Mouse (Mus musculus) limb, embryonic 11.5 days (tissue): ENCODE measurements at regions not wholly inside any gene's neighbourhood (a gene's known extent, or its start where the extent isn't known, plus 50 kb on each side); places are given as distances from the start of the nearest gene placed in this dataset.

ENCODE experiments used
- ATAC-seq: fragments of 200-750 bp; cut with Nextera tagmentation; 2 replicates; pipeline ENCODE4 v1.8.0; 2017; ENCODE audit warnings: low read depth; ENCODE audit not compliant: insufficient number of reproducible peaks, low FRiP score, low TSS enrichment
- DNase-seq: peaks from one replicate; pipeline ENCODE4 v3.0.0-alpha.2; 2015; ENCODE audit warnings: low spot score
- H3K27ac ChIP-seq: fragments of 300-500 bp; sonication (generic); replicated peaks from 2 replicates; pipeline ENCODE4 v1.5.1; 2014; ENCODE audit warnings: low read depth, mild to moderate bottlenecking, low read length
- H3K27me3 ChIP-seq: fragments of 300-500 bp; sonication (generic); 2 replicates; pipeline ENCODE4 v1.6.1; 2014; ENCODE audit warnings: mild to moderate bottlenecking, low read length, mixed read lengths; ENCODE audit not compliant: control insufficient read depth, insufficient read depth
- H3K36me3 ChIP-seq: fragments of 300-500 bp; sonication (generic); 2 replicates; pipeline ENCODE4 v1.6.1; 2014; ENCODE audit warnings: mild to moderate bottlenecking, low read length, moderate library complexity, mixed read lengths; ENCODE audit not compliant: control insufficient read depth, insufficient read depth
- H3K4me1 ChIP-seq: fragments of 300-500 bp; sonication (generic); 2 replicates; pipeline ENCODE4 v1.6.1; 2014; ENCODE audit warnings: low read length, mixed read lengths; ENCODE audit not compliant: control insufficient read depth, insufficient read depth
- H3K4me2 ChIP-seq: fragments of 300-500 bp; sonication (generic); 2 replicates; pipeline ENCODE4 v1.6.1; 2014; ENCODE audit warnings: low read depth, mild to moderate bottlenecking, moderate library complexity; ENCODE audit not compliant: severe bottlenecking
- H3K4me3 ChIP-seq: fragments of 300-500 bp; sonication (generic); 2 replicates; pipeline ENCODE4 v1.5.1; 2014; ENCODE audit warnings: low read depth, low read length
- H3K9ac ChIP-seq: fragments of 300-500 bp; sonication (generic); 2 replicates; pipeline ENCODE4 v1.6.1; 2014; ENCODE audit warnings: mild to moderate bottlenecking, low read length
- H3K9me3 ChIP-seq: fragments of 300-500 bp; sonication (generic); 2 replicates; pipeline ENCODE4 v1.6.1; 2016; ENCODE audit warnings: low read length; ENCODE audit not compliant: control insufficient read depth
- WGBS: fragments of 180-500 bp; shearing (Covaris S2); extraction: QIAGEN DNeasy Blood & Tissue Kit; methylation state at CpG from one replicate; pipeline ENCODE4 v1.1.7; 2014; 5-methylcytosine and 5-hydroxymethylcytosine counted together

- H3K9me3 ChIP-seq = no peaks in the 10 kb centered on the region
- no peak for ATAC-seq
- no peaks in the 10 kb centered on the region for H3K36me3 ChIP-seq
- no peak overlapping the region for H3K4me2 ChIP-seq
- H3K9ac ChIP-seq = no peak overlapping the region
- no peak overlapping the region for H3K27ac ChIP-seq
- H3K4me1 ChIP-seq = no peaks in the 10 kb centered on the region
- H3K27me3 ChIP-seq = no peaks in the 10 kb centered on the region
- no peak overlapping the region for H3K4me3 ChIP-seq
- DNase-seq = no peak
These were observed 52.4 kb upstream of the Mfge8 start for GRCm38 (mm10) chr7:79201246-79201645.

- no peak overlapping the region for H3K9ac ChIP-seq
- H3K4me3 ChIP-seq = no peak overlapping the region
- ATAC-seq (no peak), DNase-seq (peak; percentile 19)
- H3K4me2 ChIP-seq = no peak overlapping the region
- no peaks in the 10 kb centered on the region for H3K27me3 ChIP-seq
- H3K27ac ChIP-seq = no peak overlapping the region
- WGBS = 69% methylated on average over 7 of the region's 7 CpGs
- H3K9me3 ChIP-seq = no peaks in the 10 kb centered on the region
- H3K36me3 ChIP-seq = no peaks in the 10 kb centered on the region
- H3K4me1 ChIP-seq = no peaks in the 10 kb centered on the region
These were observed 53.5 kb upstream of the Mfge8 start for GRCm38 (mm10) chr7:79202336-79202735.

GRCm38 (mm10) chr7:79203481-79203880 is 54.6 kb upstream of the Mfge8 start:
- WGBS = 82% methylated on average over 5 of the region's 5 CpGs
- ATAC-seq = no peak

DNA sequence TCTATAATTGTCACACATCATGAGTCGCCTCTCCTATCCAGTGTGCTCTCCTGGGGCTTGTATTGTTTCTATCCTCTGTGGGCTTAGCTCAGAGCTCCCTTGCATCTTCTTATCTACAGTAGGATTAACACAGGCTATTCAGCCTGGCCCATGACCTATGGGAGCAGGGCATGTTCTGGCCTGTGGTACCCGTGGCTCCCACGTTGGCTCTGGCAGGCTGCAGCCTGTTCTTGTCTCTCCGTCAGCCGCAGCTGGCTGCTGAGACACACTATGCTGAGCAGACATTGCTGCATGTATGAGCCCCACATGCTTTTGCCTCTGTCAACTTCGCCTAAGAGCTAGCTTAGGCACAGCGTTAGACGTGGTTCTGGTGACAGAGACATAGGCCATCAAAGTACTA is 58.3 kb upstream of the Mfge8 start:
- ATAC-seq (no peak), DNase-seq (peak; percentile 23)
- Histone ChIP-seq H3K4me1 (0 out of 2 replicates have a peak, but pooled peaks cover 5% of the 10 kb centered on the region), H3K36me3 (no peaks in the 10 kb centered on the region), H3K4me3 (no peak overlapping the region), H3K9ac (no peak overlapping the region), H3K27me3 (no peaks in the 10 kb centered on the region), H3K4me2 (no peak overlapping the region), H3K27ac (no peak overlapping the region), H3K9me3 (no peaks in the 10 kb centered on the region)
- 58% methylated on average over 8 of the region's 8 CpGs for WGBS

More at GRCm38 (mm10) chr7:79203481-79203880, 54.6 kb upstream of the Mfge8 start:
- no peak for DNase-seq
- Histone ChIP-seq H3K4me3 (no peak overlapping the region), H3K27ac (no peak overlapping the region), H3K9ac (no peak overlapping the region), H3K27me3 (no peaks in the 10 kb centered on the region), H3K36me3 (no peaks in the 10 kb centered on the region), H3K4me1 (no peaks in the 10 kb centered on the region), H3K9me3 (no peaks in the 10 kb centered on the region), H3K4me2 (no peak overlapping the region)

GRCm38 (mm10) chr7:79210376-79211215 is 61.7 kb upstream of the Mfge8 start:
- WGBS = 82% methylated on average over 2 of the region's 2 CpGs
- no peak overlapping the region for H3K9ac ChIP-seq
- 0 out of 2 replicates have a peak, but pooled peaks cover 5% of the 10 kb centered on the region for H3K4me1 ChIP-seq
- no peak overlapping the region for H3K4me3 ChIP-seq
- ATAC-seq (no peak), DNase-seq (peak; percentile 20)
- H3K27me3 ChIP-seq = no peaks in the 10 kb centered on the region
- no peaks in the 10 kb centered on the region for H3K9me3 ChIP-seq
- H3K36me3 ChIP-seq = no peaks in the 10 kb centered on the region
- H3K4me2 ChIP-seq = no peak overlapping the region
- H3K27ac ChIP-seq = no peak overlapping the region

- Histone ChIP-seq H3K4me3 (no peak overlapping the region), H3K4me1 (0 out of 2 replicates have a peak, but pooled peaks cover 5% of the 10 kb centered on the region), H3K4me2 (no peak overlapping the region), H3K27ac (no peak overlapping the region; the same call in 1 of the 2 replicates), H3K9ac (no peak overlapping the region), H3K27me3 (no peaks in the 10 kb centered on the region), H3K36me3 (no peaks in the 10 kb centered on the region), H3K9me3 (no peaks in the 10 kb centered on the region)
- DNase-seq (no peak), ATAC-seq (peak; percentile 73)
- 19% methylated on average over 9 of the region's 9 CpGs for WGBS
These were observed 61.6 kb upstream of the Abhd2 start for GRCm38 (mm10) chr7:79211287-79211976.

GRCm38 (mm10) chr7:79212231-79212630 is 60.8 kb upstream of the Abhd2 start:
- H3K4me3 ChIP-seq = no peak overlapping the region
- 86% methylated on average over 3 of the region's 3 CpGs for WGBS
- no peaks in the 10 kb centered on the region for H3K36me3 ChIP-seq
- no peak overlapping the region for H3K27ac ChIP-seq
- H3K4me2 ChIP-seq = no peak overlapping the region
- H3K9me3 ChIP-seq = no peaks in the 10 kb centered on the region
- H3K27me3 ChIP-seq = no peaks in the 10 kb centered on the region
- H3K9ac ChIP-seq = no peak overlapping the region
- DNase-seq = no peak
- H3K4me1 ChIP-seq = 0 out of 2 replicates have a peak, but pooled peaks cover 5% of the 10 kb centered on the region
- ATAC-seq = no peak

DNA sequence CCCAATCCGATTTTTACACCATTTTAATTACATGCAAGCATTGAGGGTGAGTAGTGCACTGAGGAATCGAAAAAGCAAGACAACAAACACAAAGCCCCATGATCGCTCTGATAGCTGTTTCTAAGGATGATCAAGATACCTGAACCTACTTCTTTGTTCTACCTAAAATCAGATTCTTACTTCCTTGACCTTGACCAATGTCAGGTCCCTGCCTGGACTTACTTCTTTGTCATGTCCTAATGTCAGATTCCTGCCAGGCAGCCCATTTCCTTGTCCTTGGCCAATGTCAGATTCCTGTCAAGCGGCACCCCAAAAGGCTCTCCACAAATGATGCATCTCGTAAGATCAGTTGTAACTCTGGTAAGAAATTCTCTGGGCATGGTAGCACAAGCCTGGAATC is 58.0 kb upstream of the Abhd2 start:
- Histone ChIP-seq H3K9me3 (no peaks in the 10 kb centered on the region), H3K27me3 (no peaks in the 10 kb centered on the region), H3K4me2 (no peak overlapping the region), H3K36me3 (no peaks in the 10 kb centered on the region), H3K9ac (no peak overlapping the region), H3K4me1 (0 out of 2 replicates have a peak, but pooled peaks cover 5% of the 10 kb centered on the region), H3K27ac (no peak overlapping the region), H3K4me3 (no peak overlapping the region)
- no peak for DNase-seq
- no peak for ATAC-seq
- WGBS = 89% methylated on average over 5 of the region's 5 CpGs
